Mouse (Mus musculus) kidney, postnatal 4 days (tissue): ENCODE data around the gene Cth.
A peak's percentile ranks its signal among the peaks of the same experiment; 100 is the strongest.

Source experiments
- DNase-seq, 2 experiments: peaks; one replicate each; pipeline ENCODE4 v3.0.0; 2021; ENCODE audit warnings: mixed read lengths in 2 of 2

Cth gene

GRCm38 (mm10) chr3:157910262-157910661, 14.6 kb downstream of the Cth start:
- no peak for DNase-seq

GRCm38 (mm10) chr3:157908166-157908565, 16.7 kb downstream of the Cth start:
- DNase-seq = no peak

- no peak for DNase-seq
Observed at GRCm38 (mm10) chr3:157901721-157902120, 23.2 kb downstream of the Cth start.

DNA sequence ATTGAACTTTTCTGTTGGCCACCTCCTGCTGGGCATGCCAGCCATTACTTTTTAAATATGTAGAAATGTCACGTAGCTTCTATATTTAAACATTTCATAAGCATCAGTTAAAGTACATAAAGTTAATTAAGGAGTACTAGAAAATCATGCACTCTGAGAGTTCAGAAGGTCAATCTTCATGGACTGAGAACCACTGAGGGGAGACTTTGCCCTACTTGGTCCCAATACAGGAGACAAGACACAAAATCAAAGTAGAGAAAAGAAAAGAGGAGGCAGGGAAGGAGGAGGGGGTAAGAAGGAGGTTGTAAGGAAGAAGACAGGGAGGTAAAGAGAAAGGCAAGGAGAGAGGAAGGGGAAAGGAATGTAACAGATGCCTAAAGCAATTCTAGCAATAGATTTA, 24.9 kb downstream of the Cth start:
- DNase-seq = no peak

GRCm38 (mm10) chr3:157897645-157898044, 27.2 kb downstream of the Cth start:
- DNase-seq = no peak

DNA sequence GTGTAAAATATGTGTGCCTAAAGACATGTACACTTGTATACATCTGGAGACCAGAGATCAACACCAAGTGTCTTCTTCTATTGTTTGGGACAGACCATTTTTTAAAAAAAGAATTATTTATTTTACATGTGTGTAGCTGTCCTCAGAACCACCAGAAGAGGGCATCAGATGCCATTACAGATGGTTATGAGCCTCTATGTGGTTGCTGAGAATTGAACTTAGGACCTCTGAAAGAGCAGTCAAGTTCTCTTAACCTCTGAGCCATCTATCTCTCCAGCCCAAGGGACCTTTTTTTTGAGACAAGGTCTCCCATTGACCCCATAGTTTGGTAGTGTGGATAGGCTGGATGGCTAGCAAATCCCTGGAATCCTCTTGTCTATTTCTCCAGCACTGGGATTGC, 33.1 kb downstream of the Cth start:
- DNase-seq = no peak

DNA sequence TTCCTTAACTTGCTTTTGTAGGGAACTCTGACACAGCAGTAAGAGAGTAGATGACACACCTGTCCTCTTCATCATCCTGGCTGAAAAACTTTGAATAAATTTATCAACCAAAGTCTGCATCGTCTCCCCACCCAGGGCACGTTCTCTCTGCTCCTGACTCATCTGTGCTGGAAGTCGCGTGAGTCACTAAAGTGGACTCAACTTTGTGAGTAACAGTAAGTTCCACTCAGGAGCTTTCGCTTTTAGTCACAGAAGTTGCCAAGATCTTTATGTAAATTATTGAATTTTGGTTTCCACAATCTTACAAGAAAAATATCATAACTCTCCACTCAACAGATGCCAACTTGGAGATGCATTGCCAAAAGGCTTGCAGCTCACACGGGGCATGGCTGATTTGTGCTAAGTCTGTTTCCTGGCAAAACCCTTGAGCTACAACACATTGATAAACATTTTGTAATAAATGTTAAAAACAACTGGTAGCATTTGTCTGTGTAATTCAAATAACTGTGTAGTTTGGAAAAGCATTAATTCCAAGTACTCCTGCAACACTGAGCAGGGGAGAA, 40.7 kb downstream of the Cth start:
- no peak for DNase-seq

GRCm38 (mm10) chr3:157883085-157883484, 41.8 kb downstream of the Cth start:
- no peak for DNase-seq

GRCm38 (mm10) chr3:157881992-157882391, 42.9 kb downstream of the Cth start:
- no peak for DNase-seq

- DNase-seq = no peak
Observed at GRCm38 (mm10) chr3:157880983-157881382, 43.9 kb downstream of the Cth start.

- DNase-seq = no peak
Observed at GRCm38 (mm10) chr3:157877847-157878246, 47.0 kb downstream of the Cth start.

DNA sequence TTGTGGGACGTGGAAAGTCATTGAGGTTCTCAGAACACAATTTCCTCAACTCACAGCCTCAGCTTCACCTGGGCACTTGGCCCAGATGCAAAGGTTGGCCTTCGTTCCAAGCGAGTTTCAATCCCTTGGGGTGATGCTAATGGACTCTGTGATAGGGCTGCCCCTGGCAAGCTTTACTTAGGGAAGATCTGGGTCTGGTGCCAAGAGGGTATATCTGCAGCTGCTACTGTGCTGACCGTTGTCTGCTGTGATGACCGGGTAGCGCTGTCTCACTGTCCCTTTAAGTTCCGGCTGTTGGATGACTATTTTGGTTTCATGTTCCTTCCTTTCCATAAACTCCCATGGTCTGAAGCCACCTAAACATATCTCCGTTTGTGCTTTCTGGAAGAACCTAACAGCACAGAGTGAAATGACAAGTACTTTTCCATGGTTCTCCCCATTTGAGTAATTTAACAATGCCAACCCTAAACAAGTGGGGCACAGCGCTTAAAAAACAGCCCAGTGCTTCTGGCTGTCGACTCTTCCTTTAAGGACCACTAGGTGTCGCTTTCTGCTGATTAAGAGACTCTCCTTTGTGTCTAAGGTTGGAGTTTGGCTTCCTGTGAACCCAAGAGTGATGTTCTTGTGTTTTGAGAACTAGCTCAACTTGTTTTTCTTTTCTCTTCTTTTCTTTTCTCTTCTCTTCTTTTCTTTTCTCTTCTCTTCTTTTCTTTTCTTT, 48.3 kb downstream of the Cth start:
- DNase-seq = peak; percentile 41 to 63

- no peak for DNase-seq
Observed at GRCm38 (mm10) chr3:157872897-157873296, 52.0 kb downstream of the Cth start.

DNA sequence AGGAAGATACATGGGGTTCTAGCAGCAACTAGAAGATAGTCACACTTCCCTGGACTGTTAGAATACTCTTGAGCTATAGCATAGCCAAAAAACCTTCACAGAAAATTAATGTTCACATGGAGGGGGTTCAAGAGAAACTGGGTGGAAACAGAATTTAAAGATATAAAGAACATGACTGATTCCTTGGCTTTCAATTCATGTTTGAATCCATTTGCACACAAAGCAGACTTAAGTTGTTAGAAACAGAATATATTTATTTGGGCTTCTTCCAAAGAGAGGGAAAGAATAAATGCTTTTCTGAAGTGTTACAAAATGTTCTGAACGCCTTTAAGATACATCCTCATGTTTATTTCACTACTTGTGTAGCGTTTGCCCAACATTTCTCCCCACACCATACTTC, 57.0 kb downstream of the Cth start:
- no peak for DNase-seq

- DNase-seq = no peak
Observed at GRCm38 (mm10) chr3:157866251-157866650, 58.6 kb downstream of the Cth start.

- DNase-seq = no peak
Observed at GRCm38 (mm10) chr3:157865848-157866247, 59.0 kb downstream of the Cth start.

DNA sequence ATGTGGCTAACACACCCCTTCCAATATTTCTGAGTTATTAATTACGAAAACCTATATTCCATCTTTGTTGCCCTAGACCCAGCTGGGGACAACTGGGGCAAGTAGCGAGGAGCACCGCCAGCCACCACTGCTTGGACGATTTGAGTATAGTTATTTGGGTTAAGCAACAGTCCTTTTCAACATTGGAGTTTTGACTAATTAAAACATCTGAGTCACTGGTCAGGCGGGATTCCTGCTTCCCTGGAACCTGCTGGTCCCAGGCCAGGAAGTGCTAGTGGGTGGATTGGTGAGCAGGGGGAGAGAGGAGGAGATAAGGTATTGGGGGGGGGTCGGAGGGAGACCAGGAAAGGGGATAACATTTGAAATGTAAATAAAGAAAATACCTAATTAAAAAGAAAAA, 59.4 kb downstream of the Cth start:
- DNase-seq = no peak

GRCm38 (mm10) chr3:157852806-157853205, 72.1 kb downstream of the Cth start:
- no peak for DNase-seq

DNA sequence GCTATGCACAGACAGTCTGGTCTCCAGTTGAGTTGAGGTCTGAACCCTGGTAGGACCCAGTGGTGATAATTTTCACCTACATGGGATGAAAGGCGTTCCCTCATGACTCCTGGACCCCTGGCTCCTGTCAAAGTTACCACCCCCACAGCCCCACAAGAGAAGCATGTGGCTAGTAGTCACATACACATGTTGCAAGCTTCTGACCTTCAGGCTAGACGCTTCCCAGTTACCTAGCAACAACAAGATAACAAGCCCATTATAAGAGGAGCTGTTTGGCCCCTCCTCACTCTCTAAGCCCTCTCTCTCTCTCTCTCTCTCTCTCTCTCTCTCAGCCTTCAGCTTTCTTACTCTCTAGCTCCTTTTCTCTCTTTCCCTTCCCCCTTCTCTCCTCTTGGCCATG, 76.4 kb downstream of the Cth start:
- no peak for DNase-seq

- DNase-seq = no peak
Observed at GRCm38 (mm10) chr3:157847338-157848284, 77.3 kb downstream of the Cth start.
